Mouse (Mus musculus) MEL (cell line): ENCODE data around the gene Hyal5.

Experiments used
- BHLHE40 ChIP-seq: IDR thresholded peaks from 2 replicates; pipeline ENCODE4 v1.6.1; 2012; ENCODE audit warnings: low read depth, mild to moderate bottlenecking, inconsistent platforms, low read length, improper control_type of control experiment, borderline replicate concordance
- CHD2 ChIP-seq: IDR thresholded peaks from 2 replicates; pipeline ENCODE4 v1.6.1; 2011; ENCODE audit warnings: low read length, improper control_type of control experiment
- CTCF ChIP-seq, 3 experiments: IDR thresholded peaks in 2 of 3; conservative IDR thresholded peaks in 1 of 3; 2 replicates each; pipeline ENCODE4 v1.5.1; 2011 to 2012; ENCODE audit warnings: low read length in 3 of 3, low read depth in 2 of 3, mild to moderate bottlenecking in 2 of 3, improper control_type of control experiment in 1 of 3, inconsistent platforms in 1 of 3, mixed read lengths in 1 of 3, moderate library complexity in 1 of 3; ENCODE audit not compliant: control insufficient read depth in 1 of 3, insufficient read depth in 1 of 3, poor library complexity in 1 of 3, severe bottlenecking in 1 of 3
- E2F4 ChIP-seq: IDR thresholded peaks from 2 replicates; pipeline ENCODE4 v1.6.1; 2011; ENCODE audit warnings: low read depth, low read length, improper control_type of control experiment, borderline replicate concordance
- EP300 ChIP-seq, 2 experiments: IDR thresholded peaks; 2 replicates each; pipeline ENCODE4 v1.6.1; 2011; ENCODE audit warnings: improper control_type of control experiment in 2 of 2, low read length in 2 of 2, low read depth in 1 of 2, mild to moderate bottlenecking in 1 of 2
- GABPA ChIP-seq: IDR thresholded peaks from 2 replicates; pipeline ENCODE4 v1.6.1; 2012; ENCODE audit warnings: low read depth, mild to moderate bottlenecking, inconsistent platforms, low read length, improper control_type of control experiment, moderate library complexity
- GATA1 ChIP-seq: IDR thresholded peaks from 2 replicates; pipeline ENCODE4 v1.6.1; 2011; ENCODE audit warnings: low read depth, low read length, improper control_type of control experiment
- MAFK ChIP-seq: IDR thresholded peaks from 2 replicates; pipeline ENCODE4 v1.6.1; 2011; ENCODE audit warnings: low read depth, mild to moderate bottlenecking, low read length, improper control_type of control experiment, borderline replicate concordance
- POLR2A ChIP-seq, 2 experiments: IDR thresholded peaks; 2 replicates each; pipeline ENCODE4 v1.6.1; 2011 to 2012; ENCODE audit warnings: low read length in 2 of 2, mild to moderate bottlenecking in 2 of 2, control low read depth in 1 of 2, improper control_type of control experiment in 1 of 2, low read depth in 1 of 2, moderate library complexity in 1 of 2; ENCODE audit not compliant: control insufficient read depth in 1 of 2, insufficient read depth in 1 of 2, poor library complexity in 1 of 2
- SMC3 ChIP-seq: IDR thresholded peaks from 2 replicates; pipeline ENCODE4 v1.6.1; 2011; ENCODE audit warnings: low read depth, low read length, improper control_type of control experiment
- TBP ChIP-seq: IDR thresholded peaks from 2 replicates; pipeline ENCODE4 v1.8.0; 2011; ENCODE audit warnings: low read depth, low read length, improper control_type of control experiment
- TCF12 ChIP-seq: IDR thresholded peaks from 2 replicates; pipeline ENCODE4 v1.6.1; 2014; ENCODE audit warnings: low read depth, mild to moderate bottlenecking, inconsistent platforms, low read length, improper control_type of control experiment, moderate library complexity

- TF ChIP-seq E2F4 (no peak), GABPA (no peak), POLR2A (IDR thresholded peaks at IDR 0.05; ENCODE audit: control insufficient read depth in 1 of 2, insufficient read depth in 1 of 2, low read depth in 1 of 2, low read length in 2 of 2, poor library complexity in 1 of 2) (no peak), TBP (no peak), CHD2 (no peak), GATA1 (no peak), CTCF (IDR thresholded peaks at IDR 0.05 in 2 of 3, conservative IDR thresholded peaks at IDR 0.05 in 1 of 3; ENCODE audit: control insufficient read depth in 1 of 3, insufficient read depth in 1 of 3, low read depth in 2 of 3, low read length in 3 of 3, poor library complexity in 1 of 3, severe bottlenecking in 1 of 3) (no peak), BHLHE40 (no peak), TCF12 (no peak), SMC3 (no peak), EP300 (IDR thresholded peaks at IDR 0.05; ENCODE audit: low read depth in 1 of 2, low read length in 2 of 2) (no peak), MAFK (no peak)
Observed at GRCm38 (mm10) chr6:24894874-24895183, 37.0 kb downstream of the Hyal5 start.
